ENCODE assay signal across 10 mouse cellular contexts in the genomic region with DNA sequence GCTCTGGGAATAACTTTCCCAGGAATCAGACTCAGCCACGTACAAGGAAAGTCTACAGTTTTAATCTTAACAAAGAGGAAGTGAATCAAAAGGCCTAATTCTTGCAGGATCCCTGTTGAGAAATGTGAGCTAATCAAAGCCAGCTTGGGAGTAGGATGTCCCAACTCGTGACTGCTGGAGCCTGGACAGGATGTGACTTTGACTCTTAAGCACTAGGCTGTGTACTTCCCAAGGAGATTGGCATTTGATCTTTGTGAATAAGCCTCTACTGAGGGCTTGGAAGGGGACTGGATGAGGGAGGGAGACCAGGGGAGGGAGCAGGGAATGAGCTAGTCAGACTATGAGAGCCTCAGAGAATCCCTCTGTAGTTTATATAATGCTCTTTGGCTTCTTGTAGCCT. TPM values are rescaled to one million over a fixed set of nuclear protein-coding genes. Genes with fewer than 3 reads are reported as not detected.
DNase-seq lines count a peak whose midpoint lies in the region; ATAC-seq lines count a peak whose summit lies in the region.
"Had no signal": no experiment of that assay in that cellular context is flagged by ENCODE, and none has a peak within 500 bp of the region (broad histone marks: within the 10 kb centered on the region; RNA-seq: fewer than 3 reads in every experiment).

No protein-coding gene starts in this region.

- 24% methylated on average over 2 of the region's 2 CpGs for WGBS in kidney, embryonic 14.5 days
- WGBS in heart, embryonic 10.5 days: 28% methylated on average over 2 of the region's 2 CpGs
- WGBS in lung, embryonic 15.5 days: 15% methylated on average over 2 of the region's 2 CpGs

- no peak overlapping the region for H3K4me3 ChIP-seq in kidney, embryonic 14.5 days (ENCODE audit: low read length)
- H3K4me3 ChIP-seq in heart, embryonic 10.5 days: no peak overlapping the region
- H3K4me3 ChIP-seq in lung, embryonic 15.5 days: no peak overlapping the region
- H3K4me3 ChIP-seq: limb, embryonic 13.5 days had no signal

- peak; percentile 53 for DNase-seq in kidney, adult 11 months
- DNase-seq in brain, adult 2 months (ENCODE audit: low read depth, low spot score): peak; percentile 34
- peak; percentile 71 for DNase-seq in heart, embryonic 10.5 days (ENCODE audit: low spot score)
- no peak for DNase-seq in cerebellum, adult 9-11 months
- DNase-seq in yolk sac, embryonic 10.5 days (ENCODE audit: low spot score): no peak
- DNase-seq: thymus, postnatal 36 days had no signal

- no peak overlapping the region for H3K4me2 ChIP-seq in kidney, embryonic 14.5 days (replicated peaks; ENCODE audit: low read depth, low read length)
- H3K4me2 ChIP-seq in lung, embryonic 15.5 days: no peak overlapping the region
- H3K4me2 ChIP-seq: limb, embryonic 13.5 days had no signal

- H3K9ac ChIP-seq in kidney, embryonic 14.5 days (ENCODE audit: low read depth, low read length): no peak overlapping the region
- no peak overlapping the region for H3K9ac ChIP-seq in lung, embryonic 15.5 days
- H3K9ac ChIP-seq: limb, embryonic 13.5 days had no signal

- ATAC-seq in kidney, embryonic 14.5 days (ENCODE audit: low FRiP score, low TSS enrichment): no peak
- 0 out of 2 replicates have a peak, but pooled peaks have one; percentile 55 for ATAC-seq in lung, embryonic 15.5 days (ENCODE audit: borderline replicate concordance, extremely low read depth, low FRiP score, low TSS enrichment)
- ATAC-seq in frontal cortex, adult (ENCODE audit: low TSS enrichment): no peak

- H3K4me1 ChIP-seq in kidney, embryonic 14.5 days (ENCODE audit: control insufficient read depth, insufficient read depth, low read length): peaks cover 18% of the 10 kb centered on the region
- peaks cover 23% of the 10 kb centered on the region; the same call in 1 of the 2 replicates for H3K4me1 ChIP-seq in heart, embryonic 10.5 days
- H3K4me1 ChIP-seq in lung, embryonic 15.5 days: peaks cover 33% of the 10 kb centered on the region

- no peaks in the 10 kb centered on the region for H3K9me3 ChIP-seq in kidney, embryonic 14.5 days (ENCODE audit: control insufficient read depth, low read length)
- no peaks in the 10 kb centered on the region for H3K9me3 ChIP-seq in heart, embryonic 10.5 days
- no peaks in the 10 kb centered on the region for H3K9me3 ChIP-seq in lung, embryonic 15.5 days
- H3K9me3 ChIP-seq: limb, embryonic 13.5 days had no signal

- no peak overlapping the region for H3K27ac ChIP-seq in kidney, embryonic 14.5 days (ENCODE audit: low read depth, low read length)
- no peak overlapping the region for H3K27ac ChIP-seq in heart, embryonic 10.5 days
- H3K27ac ChIP-seq in lung, embryonic 15.5 days: no peak overlapping the region
- H3K27ac ChIP-seq: limb, embryonic 13.5 days had no signal

- H3K36me3 ChIP-seq in kidney, embryonic 14.5 days (ENCODE audit: control insufficient read depth, insufficient read depth, low read length): no peaks in the 10 kb centered on the region; the same call in 1 of the 2 replicates
- H3K36me3 ChIP-seq in heart, embryonic 10.5 days: peaks cover 13% of the 10 kb centered on the region; the same call in 1 of the 2 replicates
- peaks cover 4% of the 10 kb centered on the region; the same call in 1 of the 2 replicates for H3K36me3 ChIP-seq in lung, embryonic 15.5 days
- H3K36me3 ChIP-seq: limb, embryonic 13.5 days had no signal

- no peaks in the 10 kb centered on the region for H3K27me3 ChIP-seq in kidney, embryonic 14.5 days (ENCODE audit: control insufficient read depth, insufficient read depth, low read length)
- H3K27me3 ChIP-seq in heart, embryonic 10.5 days (ENCODE audit: insufficient read depth, poor library complexity, severe bottlenecking): no peaks in the 10 kb centered on the region
- no peaks in the 10 kb centered on the region for H3K27me3 ChIP-seq in lung, embryonic 15.5 days
- H3K27me3 ChIP-seq: limb, embryonic 13.5 days had no signal

RNA-seq across cellular contexts. Expression of gene D630039A03Rik, which starts 50.0 kb away (rescaled TPM):
- polyA plus RNA-seq in kidney, embryonic 14.5 days (2014; fragmentation: Nextera tagmentation; extraction: Ambion mirVana): 0.70 and 1.0 TPM in 2 replicates
- polyA plus RNA-seq in heart, embryonic 10.5 days (2016; fragmentation: Nextera tagmentation; extraction: Ambion mirVana): 0.05 and 0.28 TPM in 2 replicates
- polyA plus RNA-seq in lung, embryonic 15.5 days (2015; fragmentation: Nextera tagmentation; extraction: Ambion mirVana): 2.7 and 3.0 TPM in 2 replicates

Comparison
In these comparisons a context has a peak if more than half of its experiments do, and no peak if none do; other contexts are left out.
1. DNase-seq: peak in kidney, adult 11 months (single experiment), brain, adult 2 months (single experiment) and heart, embryonic 10.5 days (single experiment); none in cerebellum, adult 9-11 months (single experiment) and yolk sac, embryonic 10.5 days (single experiment).